ENCODE assay signal across 9 mouse cellular contexts in genomic region chr5:72505740-72506139, GRCm38 (mm10). TPM values are rescaled to one million over a fixed set of nuclear protein-coding genes. Genes with fewer than 3 reads are reported as not detected.
A peak's percentile ranks its signal among the peaks of the same experiment; 100 is the strongest.
DNase-seq lines count a peak whose midpoint lies in the region; ATAC-seq and TF ChIP-seq lines count a peak whose summit lies in the region.
"Had no signal": no experiment of that assay in that cellular context is flagged by ENCODE, and none has a peak within 500 bp of the region (broad histone marks: within the 10 kb centered on the region; RNA-seq: fewer than 3 reads in every experiment).

No protein-coding gene starts in this region.

- peak; percentile 73 for TF ChIP-seq CTCF in intestine, postnatal 0 days (IDR thresholded peaks at IDR 0.05; ENCODE audit: low read depth)
- TF ChIP-seq CTCF in hindbrain, postnatal 0 days (IDR thresholded peaks at IDR 0.05; ENCODE audit: low read depth), result peak; percentile 72

- no peak overlapping the region for H3K9ac ChIP-seq in intestine, postnatal 0 days (ENCODE audit: low read depth, low read length)
- no peak overlapping the region for H3K9ac ChIP-seq in intestine, embryonic 16.5 days (ENCODE audit: low read depth, low read length)
- H3K9ac ChIP-seq in ES-E14 (ENCODE audit: insufficient read depth, low read depth, low read length, poor library complexity, severe bottlenecking), result no peak overlapping the region
- no peak overlapping the region for H3K9ac ChIP-seq in hindbrain, postnatal 0 days (replicated peaks; ENCODE audit: low read length)
- H3K9ac ChIP-seq: neural tube, embryonic 12.5 days had no signal

- H3K27me3 ChIP-seq in intestine, postnatal 0 days (replicated peaks; ENCODE audit: control insufficient read depth, insufficient read depth, low read length), result peaks cover 29% of the 10 kb centered on the region
- H3K27me3 ChIP-seq in intestine, embryonic 16.5 days (replicated peaks; ENCODE audit: control insufficient read depth, insufficient read depth, low read length), result peaks cover 25% of the 10 kb centered on the region
- peaks cover 19% of the 10 kb centered on the region for H3K27me3 ChIP-seq in hindbrain, postnatal 0 days (ENCODE audit: insufficient read depth, low read length)

- H3K4me1 ChIP-seq in intestine, postnatal 0 days (replicated peaks; ENCODE audit: control insufficient read depth, insufficient read depth, low read length), result no peaks in the 10 kb centered on the region
- peaks cover 15% of the 10 kb centered on the region for H3K4me1 ChIP-seq in intestine, embryonic 16.5 days (ENCODE audit: control insufficient read depth, insufficient read depth, low read length)
- no peaks in the 10 kb centered on the region for H3K4me1 ChIP-seq in ES-E14 (ENCODE audit: control insufficient read depth in 2 of 2, insufficient read depth in 2 of 2, low read length in 2 of 2, poor library complexity in 1 of 2)
- no peaks in the 10 kb centered on the region for H3K4me1 ChIP-seq in hindbrain, postnatal 0 days (ENCODE audit: insufficient read depth, low read length)

- 71% methylated on average over 5 of the region's 5 CpGs for WGBS in intestine, postnatal 0 days
- WGBS in intestine, embryonic 16.5 days, result 75% methylated on average over 5 of the region's 5 CpGs
- 74% methylated on average over 5 of the region's 5 CpGs for WGBS in hindbrain, postnatal 0 days

- H3K36me3 ChIP-seq in intestine, postnatal 0 days (ENCODE audit: control insufficient read depth, insufficient read depth), result no peaks in the 10 kb centered on the region
- H3K36me3 ChIP-seq in intestine, embryonic 16.5 days (ENCODE audit: control insufficient read depth, insufficient read depth, low read length), result no peaks in the 10 kb centered on the region
- H3K36me3 ChIP-seq in ES-E14 (ENCODE audit: control insufficient read depth, insufficient read depth, low read length, poor library complexity, severe bottlenecking), result no peaks in the 10 kb centered on the region
- no peaks in the 10 kb centered on the region for H3K36me3 ChIP-seq in hindbrain, postnatal 0 days (ENCODE audit: insufficient read depth, low read length)
- H3K36me3 ChIP-seq: neural tube, embryonic 12.5 days had no signal

- no peak overlapping the region for H3K4me2 ChIP-seq in intestine, postnatal 0 days (replicated peaks; ENCODE audit: low read depth)
- no peak overlapping the region for H3K4me2 ChIP-seq in intestine, embryonic 16.5 days (ENCODE audit: low read depth, low read length)
- no peak overlapping the region for H3K4me2 ChIP-seq in hindbrain, postnatal 0 days (ENCODE audit: low read depth, low read length)
- H3K4me2 ChIP-seq: neural tube, embryonic 12.5 days had no signal

- DNase-seq in 3T3-L1 (ENCODE audit: low read depth, low spot score) (peak; percentile 70), ES-E14 (ENCODE audit: low read depth, low spot score) (peak; percentile 34)
- peak; percentile 79 for DNase-seq in hindbrain, postnatal 0 days (ENCODE audit: low spot score)
- no peak for DNase-seq in urinary bladder, postnatal 4 days (ENCODE audit: low spot score in 2 of 2)
- DNase-seq in cerebellum, postnatal 36 days, result no peak

- ATAC-seq in intestine, postnatal 0 days, result no peak
- ATAC-seq in intestine, embryonic 16.5 days, result no peak
- ATAC-seq in hindbrain, postnatal 0 days, result 0 out of 2 replicates have a peak, but pooled peaks have one; percentile 4

- no peaks in the 10 kb centered on the region for H3K9me3 ChIP-seq in intestine, postnatal 0 days (ENCODE audit: control insufficient read depth)
- H3K9me3 ChIP-seq in intestine, embryonic 16.5 days (ENCODE audit: control insufficient read depth, low read length), result no peaks in the 10 kb centered on the region
- no peaks in the 10 kb centered on the region for H3K9me3 ChIP-seq in ES-E14 (ENCODE audit: control insufficient read depth, insufficient read depth, low read depth, low read length)
- no peaks in the 10 kb centered on the region for H3K9me3 ChIP-seq in hindbrain, postnatal 0 days (ENCODE audit: low read length)
- H3K9me3 ChIP-seq: neural tube, embryonic 12.5 days had no signal

- H3K4me3 ChIP-seq in intestine, postnatal 0 days (ENCODE audit: low read depth, low read length), result no peak overlapping the region
- no peak overlapping the region for H3K4me3 ChIP-seq in intestine, embryonic 16.5 days (ENCODE audit: low read length)
- H3K4me3 ChIP-seq in ES-E14 (ENCODE audit: insufficient read depth in 1 of 2, low read depth in 1 of 2, low read length in 2 of 2, poor library complexity in 1 of 2, severe bottlenecking in 1 of 2), result no peak overlapping the region
- no peak overlapping the region for H3K4me3 ChIP-seq in hindbrain, postnatal 0 days (ENCODE audit: low read length)
- H3K4me3 ChIP-seq: neural tube, embryonic 12.5 days had no signal

- H3K27ac ChIP-seq in intestine, postnatal 0 days (ENCODE audit: low read depth, low read length), result no peak overlapping the region
- no peak overlapping the region for H3K27ac ChIP-seq in intestine, embryonic 16.5 days (ENCODE audit: low read length)
- H3K27ac ChIP-seq in ES-E14 (ENCODE audit: insufficient read depth, low read depth, low read length, poor library complexity, severe bottlenecking), result no peak overlapping the region
- H3K27ac ChIP-seq in hindbrain, postnatal 0 days, result no peak overlapping the region
- H3K27ac ChIP-seq: neural tube, embryonic 12.5 days had no signal

- in situ Hi-C loops in ES-E14 (cut with MboI; ENCODE audit: low sequenced_read_pairs in 2 of 2, unreplicated experiment in 2 of 2), result loop anchor here in 1 of 2 experiments (25.0 kb wide), 1 partner anchor 93 kb away; no protein-coding TSS in a partner anchor

TF ChIP-seq in ES-E14, 5 proteins besides CTCF, POLR2A, EP300 and RAD21:
- 0 out of 2 replicates have a peak, but pooled peaks have one; percentile 16 for TF ChIP-seq ZC3H11A (IDR thresholded peaks at IDR 0.05; ENCODE audit: borderline replicate concordance, low read depth, low read length)
- no peak for TF ChIP-seq CHD2 (IDR thresholded peaks at IDR 0.05; ENCODE audit: low read depth, low read length)
- no peak for TF ChIP-seq HCFC1 (IDR thresholded peaks at IDR 0.05; ENCODE audit: borderline replicate concordance, insufficient read depth, low read length)
- TF ChIP-seq MAFK (IDR thresholded peaks at IDR 0.05; ENCODE audit: insufficient read depth, low read depth, low read length), result no peak
- no peak for TF ChIP-seq ZNF384 (IDR thresholded peaks at IDR 0.05; ENCODE audit: low read depth, low read length)

RNA-seq across cellular contexts. Expression of gene Corin, which starts 1.5 kb away (rescaled TPM):
- 0.09 TPM in 2 replicates for polyA plus RNA-seq in intestine, postnatal 0 days (2015; fragmentation: Nextera tagmentation; extraction: Ambion mirVana)
- 0.22 and 0.32 TPM in 2 replicates for polyA plus RNA-seq in intestine, embryonic 16.5 days (2015; fragmentation: Nextera tagmentation; extraction: Ambion mirVana)
- total RNA-seq in ES-E14 (2012; rRNA removed), result 0.21 and 0.49 TPM in 2 replicates
- 0.72 and 1.1 TPM in 2 replicates for total RNA-seq in hindbrain, postnatal 0 days (2014; rRNA removed)
- 0.71 and 0.96 TPM in 2 replicates for polyA plus RNA-seq in hindbrain, postnatal 0 days (2015; fragmentation: Nextera tagmentation; extraction: Ambion mirVana)
- polyA plus RNA-seq: large intestine, adult 2 months had no signal

RNA-seq across cellular contexts. Expression of gene Nfxl1, which starts 53.7 kb away (rescaled TPM):
- polyA plus RNA-seq in intestine, postnatal 0 days (2015; fragmentation: Nextera tagmentation; extraction: Ambion mirVana), result 6.3 and 7.1 TPM in 2 replicates
- 9.6 and 11.3 TPM in 2 replicates for polyA plus RNA-seq in intestine, embryonic 16.5 days (2015; fragmentation: Nextera tagmentation; extraction: Ambion mirVana)
- 10.6 and 13.4 TPM in 2 replicates for total RNA-seq in ES-E14 (2012; rRNA removed)
- total RNA-seq in hindbrain, postnatal 0 days (2014; rRNA removed), result 15.9 and 24.3 TPM in 2 replicates
- polyA plus RNA-seq in hindbrain, postnatal 0 days (2015; fragmentation: Nextera tagmentation; extraction: Ambion mirVana), result 8.7 TPM in 2 replicates

Comparison
In these comparisons a context has a peak if more than half of its experiments do, and no peak if none do; other contexts are left out.
1. DNase-seq: peak in 3T3-L1 (single experiment), ES-E14 (single experiment) and hindbrain, postnatal 0 days (single experiment); none in urinary bladder, postnatal 4 days (0 of 2) and cerebellum, postnatal 36 days (0 of 2).